Mouse (Mus musculus) liver, embryonic 15.5 days (tissue): ENCODE data around the gene Brsk1. TPM values are rescaled to one million over a fixed set of nuclear protein-coding genes. Genes with fewer than 3 reads are reported as not detected.

Experiments
- ATAC-seq: fragments of 200-750 bp; cut with Nextera tagmentation; 2 replicates; pipeline ENCODE4 v1.8.0; 2017; ENCODE audit warnings: moderate number of reproducible peaks, mild to moderate bottlenecking, moderate library complexity; ENCODE audit not compliant: insufficient read depth
- H3K27ac ChIP-seq: fragments of 300-500 bp; sonication (generic); replicated peaks from 2 replicates; pipeline ENCODE4 v1.5.1; 2015; ENCODE audit warnings: mild to moderate bottlenecking, inconsistent platforms
- H3K27me3 ChIP-seq: fragments of 300-500 bp; sonication (generic); 2 replicates; pipeline ENCODE4 v1.6.1; 2015; ENCODE audit warnings: mild to moderate bottlenecking, inconsistent platforms
- H3K36me3 ChIP-seq: fragments of 300-500 bp; sonication (generic); replicated peaks from 2 replicates; pipeline ENCODE4 v1.6.1; 2015; ENCODE audit warnings: moderate library complexity, mild to moderate bottlenecking, inconsistent platforms
- H3K4me1 ChIP-seq: fragments of 300-500 bp; sonication (generic); replicated peaks from 2 replicates; pipeline ENCODE4 v1.6.1; 2015; ENCODE audit warnings: inconsistent platforms
- H3K4me2 ChIP-seq: fragments of 300-500 bp; sonication (generic); 2 replicates; pipeline ENCODE4 v1.6.1; 2015; ENCODE audit warnings: moderate library complexity, mild to moderate bottlenecking, inconsistent platforms
- H3K4me3 ChIP-seq: fragments of 300-500 bp; sonication (generic); replicated peaks from 2 replicates; pipeline ENCODE4 v1.5.1; 2015; ENCODE audit warnings: mild to moderate bottlenecking, inconsistent platforms
- H3K9ac ChIP-seq: fragments of 300-500 bp; sonication (generic); 2 replicates; pipeline ENCODE4 v1.6.1; 2015; ENCODE audit warnings: moderate library complexity, mild to moderate bottlenecking, inconsistent platforms
- H3K9me3 ChIP-seq: fragments of 300-500 bp; sonication (generic); replicated peaks from 2 replicates; pipeline ENCODE4 v1.6.1; 2016; ENCODE audit warnings: inconsistent platforms
- WGBS: fragments of 180-500 bp; shearing (Covaris S2); methylation state at CpG from one replicate; pipeline ENCODE4 v1.1.7; 2015; ENCODE audit warnings: mixed read lengths; ENCODE audit not compliant: insufficient replicate concordance; 5-methylcytosine and 5-hydroxymethylcytosine counted together
- polyA plus RNA-seq: library from polyadenylated mRNA; unstranded; fragments of >200 nt; fragmentation: Nextera tagmentation; extraction: Ambion mirVana; gene quantifications from 2 replicates; pipeline ENCODE4 v1.2.1, GENCODE M21; 2015

The Brsk1 gene
- polyA plus RNA-seq, 1 experiment from 2014 or later = 0.12 TPM

GRCm38 (mm10) chr7:4702334-4702733 is 11.9 kb downstream of the Brsk1 start:
- Histone ChIP-seq H3K4me1 (peaks cover 5% of the 10 kb centered on the region), H3K36me3 (no peaks in the 10 kb centered on the region)
- ATAC-seq = no peak

DNA sequence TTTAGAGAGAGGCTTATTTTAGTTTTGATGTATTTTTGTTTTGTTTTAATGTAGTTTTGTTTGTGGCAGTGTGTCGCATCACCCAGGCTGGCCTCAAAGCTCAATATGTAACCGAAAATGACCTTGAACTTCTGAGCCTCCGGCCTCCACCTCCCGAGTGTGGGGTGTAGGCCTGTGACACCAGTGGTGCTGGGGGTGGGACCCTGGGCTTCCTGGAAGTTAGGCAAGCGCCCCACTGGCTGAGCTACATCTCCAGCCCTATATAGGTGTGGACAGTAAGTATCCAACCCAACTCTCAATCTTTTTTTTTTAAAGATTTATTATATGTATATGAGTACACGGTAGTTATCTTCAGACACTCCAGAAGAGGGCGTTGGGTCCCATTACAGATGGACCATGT is 12.8 kb downstream of the Brsk1 start:
- WGBS = 69% methylated on average over 7 of the region's 7 CpGs
- H3K36me3 ChIP-seq = no peaks in the 10 kb centered on the region
- H3K4me1 ChIP-seq = peaks cover 6% of the 10 kb centered on the region
- no peak overlapping the region for H3K4me2 ChIP-seq
- H3K27ac ChIP-seq = no peak overlapping the region
- no peaks in the 10 kb centered on the region for H3K9me3 ChIP-seq
- no peak overlapping the region for H3K9ac ChIP-seq
- peaks cover 12% of the 10 kb centered on the region for H3K27me3 ChIP-seq
- ATAC-seq = no peak
- H3K4me3 ChIP-seq = no peak overlapping the region

More at GRCm38 (mm10) chr7:4702334-4702733, 11.9 kb downstream of the Brsk1 start:
- no peaks in the 10 kb centered on the region for H3K9me3 ChIP-seq
- no peak overlapping the region for H3K4me3 ChIP-seq
- no peak overlapping the region for H3K9ac ChIP-seq
- H3K4me2 ChIP-seq = no peak overlapping the region
- 66% methylated on average over 8 of the region's 8 CpGs for WGBS
- peaks cover 9% of the 10 kb centered on the region for H3K27me3 ChIP-seq
- H3K27ac ChIP-seq = no peak overlapping the region

- Histone ChIP-seq H3K4me2 (peak overlapping the region; percentile 47), H3K9me3 (no peaks in the 10 kb centered on the region), H3K4me1 (peaks cover 6% of the 10 kb centered on the region), H3K27me3 (peaks cover 13% of the 10 kb centered on the region), H3K9ac (no peak overlapping the region), H3K27ac (no peak overlapping the region), H3K4me3 (no peak overlapping the region), H3K36me3 (no peaks in the 10 kb centered on the region)
- ATAC-seq = no peak
- WGBS = 27% methylated on average over 18 of the region's 18 CpGs
Observed at GRCm38 (mm10) chr7:4705098-4705497, 14.7 kb downstream of the Brsk1 start.

DNA sequence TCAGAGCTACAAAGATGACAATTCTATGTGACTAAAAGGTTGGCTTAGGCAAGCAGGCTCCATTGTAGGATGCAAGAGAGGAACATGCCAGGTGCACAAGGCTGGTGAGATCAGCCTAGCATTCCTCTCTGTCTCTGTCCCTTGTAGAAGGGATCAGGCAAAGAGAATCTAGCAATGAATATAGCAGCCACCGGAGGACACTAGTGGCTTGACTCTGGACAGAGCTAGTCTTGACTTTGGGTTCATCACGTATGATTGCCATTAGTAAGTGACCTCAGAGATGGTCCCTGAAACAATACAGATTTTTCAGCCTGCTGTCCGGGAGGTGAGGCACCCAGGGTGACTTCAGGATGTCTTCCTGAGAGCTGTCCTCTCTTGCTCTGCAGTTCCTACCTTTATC is 22.2 kb downstream of the Brsk1 start:
- H3K36me3 ChIP-seq = no peaks in the 10 kb centered on the region
- H3K27ac ChIP-seq = no peak overlapping the region
- ATAC-seq = no peak
- no peak overlapping the region for H3K4me3 ChIP-seq
- H3K27me3 ChIP-seq = peaks cover 5% of the 10 kb centered on the region; the same call in 1 of the 2 replicates
- no peaks in the 10 kb centered on the region for H3K4me1 ChIP-seq
- WGBS = 50% methylated on average over 3 of the region's 3 CpGs
- no peaks in the 10 kb centered on the region for H3K9me3 ChIP-seq
- no peak overlapping the region for H3K9ac ChIP-seq
- H3K4me2 ChIP-seq = no peak overlapping the region

DNA sequence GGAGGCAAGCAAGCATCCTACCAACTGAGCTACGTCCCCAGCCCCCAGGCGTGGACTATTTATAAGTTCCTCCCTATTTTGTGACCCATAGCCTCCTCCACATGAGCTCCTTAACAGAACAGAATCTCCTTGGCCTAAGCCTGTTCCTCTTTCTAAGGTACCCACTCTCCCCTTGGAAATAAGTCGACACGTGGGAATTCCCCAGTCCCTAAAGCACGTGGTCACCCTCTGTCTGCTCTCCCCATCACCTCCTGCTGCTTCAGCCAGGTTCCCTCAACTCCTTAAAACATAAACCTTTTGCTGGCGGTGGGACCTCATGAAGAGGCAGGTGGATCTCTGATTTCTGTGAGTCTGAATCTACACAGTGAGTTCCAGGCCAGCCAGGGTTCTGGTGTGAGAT is 26.6 kb downstream of the Brsk1 start:
- H3K27me3 ChIP-seq = no peaks in the 10 kb centered on the region
- H3K4me2 ChIP-seq = no peak overlapping the region
- H3K9ac ChIP-seq = no peak overlapping the region
- 48% methylated on average over 6 of the region's 6 CpGs for WGBS
- no peak overlapping the region for H3K27ac ChIP-seq
- no peaks in the 10 kb centered on the region for H3K36me3 ChIP-seq
- no peak for ATAC-seq
- H3K4me1 ChIP-seq = no peaks in the 10 kb centered on the region
- H3K9me3 ChIP-seq = no peaks in the 10 kb centered on the region
- H3K4me3 ChIP-seq = no peak overlapping the region

- no peak overlapping the region for H3K27ac ChIP-seq
- no peaks in the 10 kb centered on the region for H3K36me3 ChIP-seq
- no peaks in the 10 kb centered on the region for H3K9me3 ChIP-seq
- no peak overlapping the region for H3K4me2 ChIP-seq
- no peak overlapping the region for H3K4me3 ChIP-seq
- 79% methylated on average over 3 of the region's 3 CpGs for WGBS
- H3K9ac ChIP-seq = no peak overlapping the region
- ATAC-seq = no peak
- no peaks in the 10 kb centered on the region for H3K4me1 ChIP-seq
- no peaks in the 10 kb centered on the region for H3K27me3 ChIP-seq
Observed at GRCm38 (mm10) chr7:4719276-4719675, 28.9 kb downstream of the Brsk1 start.

- H3K9ac ChIP-seq = no peak overlapping the region
- WGBS = 26% methylated on average over 12 of the region's 12 CpGs
- no peak for ATAC-seq
Observed at GRCm38 (mm10) chr7:4723508-4723907, 33.1 kb downstream of the Brsk1 start.

DNA sequence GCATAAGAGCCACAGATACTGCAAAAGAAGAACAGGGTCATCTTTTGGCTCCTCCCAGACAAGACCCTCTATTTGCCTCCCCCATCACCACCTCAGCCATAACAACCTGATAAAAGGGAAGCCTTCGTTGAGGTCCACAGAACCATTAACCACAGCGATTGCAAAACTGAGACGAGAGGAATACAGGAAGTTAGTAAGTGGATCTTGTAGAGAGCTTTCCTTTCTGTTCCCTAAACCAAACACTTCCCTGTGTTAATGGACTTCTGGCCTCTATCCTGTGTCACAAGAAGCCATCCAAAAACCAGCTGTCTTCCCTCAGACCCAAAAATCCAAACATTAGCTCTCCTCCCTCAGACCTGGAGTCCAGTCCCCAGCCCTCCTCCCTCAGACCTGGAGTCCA is 34.0 kb downstream of the Brsk1 start:
- no peak for ATAC-seq
- peak overlapping the region; percentile 57 for H3K4me2 ChIP-seq

More at GRCm38 (mm10) chr7:4723508-4723907, 33.1 kb downstream of the Brsk1 start:
- Histone ChIP-seq H3K27me3 (no peaks in the 10 kb centered on the region), H3K9me3 (no peaks in the 10 kb centered on the region), H3K36me3 (no peaks in the 10 kb centered on the region), H3K27ac (no peak overlapping the region), H3K4me2 (peak overlapping the region; percentile 57), H3K4me3 (peak overlapping the region; percentile 39), H3K4me1 (peaks cover 7% of the 10 kb centered on the region; the same call in 1 of the 2 replicates)

DNA sequence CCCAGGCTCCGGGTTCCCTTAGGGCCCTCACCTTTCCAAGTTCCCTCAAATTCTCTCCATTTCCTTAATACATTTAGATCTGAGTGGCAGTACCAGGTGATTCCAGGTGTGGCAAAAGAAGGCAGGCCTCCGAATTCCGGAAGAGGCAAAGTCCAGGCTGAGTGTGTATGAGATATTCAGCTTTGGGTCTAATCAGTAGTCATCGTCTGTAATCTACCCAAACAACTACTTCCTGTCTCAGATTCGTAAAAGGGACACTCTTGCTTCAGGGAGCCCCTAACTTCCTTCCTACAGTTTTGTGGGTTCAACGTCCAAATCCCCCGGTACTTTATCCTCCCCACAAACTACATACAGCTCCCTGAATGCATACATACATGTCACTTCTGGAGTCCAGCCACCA is 34.8 kb downstream of the Brsk1 start, which contains the start of gene Tmem150b:
Tmem150b (minus strand) TSS at position 81 of the 400 bp plus-strand sequence.
- no peak for ATAC-seq
- no peaks in the 10 kb centered on the region for H3K36me3 ChIP-seq
- peak within 1 kb of the TSS; percentile 57 for H3K4me2 ChIP-seq
- H3K27ac ChIP-seq = peak within 1 kb of the TSS; percentile 34; the same call in 1 of the 2 replicates
- H3K9ac ChIP-seq = no peak within 1 kb of the TSS
- peaks cover 7% of the 10 kb centered on the region; the same call in 1 of the 2 replicates for H3K4me1 ChIP-seq
- 16% methylated on average over 7 of the region's 7 CpGs for WGBS
- H3K9me3 ChIP-seq = no peaks in the 10 kb centered on the region
- peak within 1 kb of the TSS; percentile 39 for H3K4me3 ChIP-seq
- no peaks in the 10 kb centered on the region for H3K27me3 ChIP-seq

More for the DNA sequence above, 34.0 kb downstream of the Brsk1 start:
- H3K9me3 ChIP-seq = no peaks in the 10 kb centered on the region
- WGBS = 7% methylated on average over 3 of the region's 3 CpGs
- no peaks in the 10 kb centered on the region for H3K36me3 ChIP-seq
- peak overlapping the region; percentile 34; the same call in 1 of the 2 replicates for H3K27ac ChIP-seq
- H3K27me3 ChIP-seq = no peaks in the 10 kb centered on the region
- peaks cover 7% of the 10 kb centered on the region; the same call in 1 of the 2 replicates for H3K4me1 ChIP-seq
- no peak overlapping the region for H3K9ac ChIP-seq
- peak overlapping the region; percentile 39 for H3K4me3 ChIP-seq

- Histone ChIP-seq H3K27ac (no peak overlapping the region), H3K36me3 (no peaks in the 10 kb centered on the region), H3K9ac (no peak overlapping the region), H3K4me2 (no peak overlapping the region), H3K4me1 (peaks cover 22% of the 10 kb centered on the region), H3K27me3 (no peaks in the 10 kb centered on the region), H3K9me3 (no peaks in the 10 kb centered on the region), H3K4me3 (no peak overlapping the region)
- WGBS = 41% methylated on average over 5 of the region's 5 CpGs
- ATAC-seq = no peak
Observed at GRCm38 (mm10) chr7:4731090-4731489, 40.7 kb downstream of the Brsk1 start.

DNA sequence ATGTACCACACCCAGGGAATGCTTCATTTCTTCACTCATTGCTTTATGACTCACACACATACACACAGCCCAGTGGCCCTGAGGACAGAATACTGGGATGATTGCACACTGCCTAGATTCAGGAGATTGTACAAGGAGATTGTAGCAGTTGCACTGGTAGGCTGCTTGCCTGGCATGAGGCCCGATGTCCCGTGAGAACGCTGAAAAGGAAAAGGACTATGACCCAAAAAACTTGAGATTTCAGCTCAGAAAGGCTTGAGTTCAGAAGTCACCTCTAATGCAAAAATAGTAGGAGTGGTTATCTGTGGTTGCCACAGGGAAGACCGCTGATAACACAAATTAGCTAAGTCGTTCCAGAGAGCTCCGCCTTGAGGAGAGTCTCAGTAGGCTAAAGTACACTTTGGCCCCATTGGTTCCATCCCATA is 42.6 kb downstream of the Brsk1 start:
- Histone ChIP-seq H3K36me3 (no peaks in the 10 kb centered on the region), H3K27me3 (no peaks in the 10 kb centered on the region), H3K9me3 (no peaks in the 10 kb centered on the region), H3K4me2 (peak overlapping the region; percentile 48), H3K4me1 (peaks cover 22% of the 10 kb centered on the region), H3K9ac (no peak overlapping the region), H3K27ac (peak overlapping the region; percentile 4; the same call in 1 of the 2 replicates), H3K4me3 (no peak overlapping the region)
- peak; percentile 76 for ATAC-seq
- WGBS = 25% methylated on average over 6 of the region's 6 CpGs

GRCm38 (mm10) chr7:4739041-4739543 is 48.7 kb downstream of the Brsk1 start:
- ATAC-seq = no peak
- Histone ChIP-seq H3K27me3 (no peaks in the 10 kb centered on the region), H3K27ac (peak overlapping the region; percentile 58), H3K36me3 (peaks cover 21% of the 10 kb centered on the region; the same call in 1 of the 2 replicates), H3K4me2 (peak overlapping the region; percentile 88), H3K4me1 (peaks cover 55% of the 10 kb centered on the region), H3K9me3 (no peaks in the 10 kb centered on the region), H3K4me3 (peak overlapping the region; percentile 78), H3K9ac (peak overlapping the region; percentile 45)
- WGBS = 49% methylated on average over 10 of the region's 10 CpGs
